Mouse (Mus musculus): Measurements from ENCODE around the gene Itgb6. TPM values are rescaled to one million over a fixed set of nuclear protein-coding genes. Genes with fewer than 3 reads are reported as not detected.
A peak's percentile ranks its signal among the peaks of the same experiment; 100 is the strongest.

The Itgb6 gene
- polyA plus RNA-seq, 1 experiment from 2014 or later: 8.6 TPM

- ATAC-seq (ENCODE audit: low FRiP score, low TSS enrichment): no peak
- no peaks in the 10 kb centered on the region for H3K4me1 ChIP-seq (replicated peaks; ENCODE audit: control insufficient read depth, insufficient read depth)
These were observed 51.2 kb downstream of the Itgb6 start for GRCm38 (mm10) chr2:60671215-60671614.

GRCm38 (mm10) chr2:60663071-60663470 lies 59.4 kb downstream of the Itgb6 start:
- no peak for TF ChIP-seq CTCF (IDR thresholded peaks at IDR 0.05; ENCODE audit: low read depth)
- no peak for TF ChIP-seq EP300 (optimal IDR thresholded peaks at IDR 0.05)
- no peaks in the 10 kb centered on the region for H3K36me3 ChIP-seq (ENCODE audit: control insufficient read depth, insufficient read depth, low read length)
- H3K9me3 ChIP-seq (ENCODE audit: control insufficient read depth, low read length): no peaks in the 10 kb centered on the region
- ATAC-seq (ENCODE audit: low FRiP score, low TSS enrichment): no peak
- H3K4me3 ChIP-seq (ENCODE audit: low read depth, low read length): no peak overlapping the region
- H3K9ac ChIP-seq (ENCODE audit: low read length): no peak overlapping the region
- no peak overlapping the region for H3K27ac ChIP-seq (replicated peaks)
- peak; percentile 22 for DNase-seq (ENCODE audit: low spot score)
- no peak overlapping the region for H3K4me2 ChIP-seq (replicated peaks; ENCODE audit: low read depth)
- no peaks in the 10 kb centered on the region for H3K27me3 ChIP-seq (ENCODE audit: control insufficient read depth, insufficient read depth, low read length)
- WGBS: 63% methylated on average over 1 of the region's 1 CpGs
- no peaks in the 10 kb centered on the region for H3K4me1 ChIP-seq (replicated peaks; ENCODE audit: control insufficient read depth, insufficient read depth)

More at GRCm38 (mm10) chr2:60671215-60671614, 51.2 kb downstream of the Itgb6 start:
- Histone ChIP-seq H3K9ac (ENCODE audit: low read length) (no peak overlapping the region), H3K36me3 (ENCODE audit: control insufficient read depth, insufficient read depth, low read length) (no peaks in the 10 kb centered on the region), H3K4me3 (ENCODE audit: low read depth, low read length) (no peak overlapping the region), H3K27ac (replicated peaks) (no peak overlapping the region), H3K27me3 (ENCODE audit: control insufficient read depth, insufficient read depth, low read length) (no peaks in the 10 kb centered on the region), H3K4me2 (replicated peaks; ENCODE audit: low read depth) (no peak overlapping the region), H3K9me3 (ENCODE audit: control insufficient read depth, low read length) (no peaks in the 10 kb centered on the region)
- DNase-seq (ENCODE audit: low spot score): peak; percentile 13
- WGBS: 86% methylated on average over 1 of the region's 1 CpGs
- TF ChIP-seq CTCF (IDR thresholded peaks at IDR 0.05; ENCODE audit: low read depth) (no peak), EP300 (optimal IDR thresholded peaks at IDR 0.05) (no peak)

GRCm38 (mm10) chr2:60659993-60660392 lies 62.5 kb downstream of the Itgb6 start:
- no peaks in the 10 kb centered on the region for H3K36me3 ChIP-seq (ENCODE audit: control insufficient read depth, insufficient read depth, low read length)
- TF ChIP-seq CTCF (IDR thresholded peaks at IDR 0.05; ENCODE audit: low read depth) (no peak), EP300 (optimal IDR thresholded peaks at IDR 0.05) (no peak)
- 70% methylated on average over 4 of the region's 4 CpGs for WGBS
- DNase-seq (ENCODE audit: low spot score): no peak
- no peak overlapping the region for H3K27ac ChIP-seq (replicated peaks)
- H3K4me1 ChIP-seq (replicated peaks; ENCODE audit: control insufficient read depth, insufficient read depth): no peaks in the 10 kb centered on the region
- no peaks in the 10 kb centered on the region for H3K27me3 ChIP-seq (ENCODE audit: control insufficient read depth, insufficient read depth, low read length)
- no peak overlapping the region for H3K4me2 ChIP-seq (replicated peaks; ENCODE audit: low read depth)
- no peak overlapping the region for H3K4me3 ChIP-seq (ENCODE audit: low read depth, low read length)
- no peak overlapping the region for H3K9ac ChIP-seq (ENCODE audit: low read length)
- H3K9me3 ChIP-seq (ENCODE audit: control insufficient read depth, low read length): no peaks in the 10 kb centered on the region
- no peak for ATAC-seq (ENCODE audit: low FRiP score, low TSS enrichment)

- no peak overlapping the region for H3K27ac ChIP-seq (replicated peaks)
- 49% methylated on average over 3 of the region's 3 CpGs for WGBS
- no peaks in the 10 kb centered on the region for H3K36me3 ChIP-seq (ENCODE audit: control insufficient read depth, insufficient read depth, low read length)
- no peak overlapping the region for H3K4me2 ChIP-seq (replicated peaks; ENCODE audit: low read depth)
- DNase-seq (ENCODE audit: low spot score) (no peak), ATAC-seq (ENCODE audit: low FRiP score, low TSS enrichment) (no peak)
- no peak overlapping the region for H3K9ac ChIP-seq (ENCODE audit: low read length)
- H3K27me3 ChIP-seq (ENCODE audit: control insufficient read depth, insufficient read depth, low read length): no peaks in the 10 kb centered on the region
- H3K4me1 ChIP-seq (replicated peaks; ENCODE audit: control insufficient read depth, insufficient read depth): no peaks in the 10 kb centered on the region
- H3K4me3 ChIP-seq (ENCODE audit: low read depth, low read length): no peak overlapping the region
- TF ChIP-seq CTCF (IDR thresholded peaks at IDR 0.05; ENCODE audit: low read depth) (no peak), EP300 (optimal IDR thresholded peaks at IDR 0.05) (no peak)
- no peaks in the 10 kb centered on the region for H3K9me3 ChIP-seq (ENCODE audit: control insufficient read depth, low read length)
These were observed 63.5 kb downstream of the Itgb6 start for GRCm38 (mm10) chr2:60658992-60659391.

- peak; percentile 43 for DNase-seq (ENCODE audit: low spot score)
- H3K4me3 ChIP-seq (ENCODE audit: low read depth, low read length): no peak overlapping the region
- no peak overlapping the region for H3K9ac ChIP-seq (ENCODE audit: low read length)
- WGBS: 46% methylated on average over 4 of the region's 4 CpGs
- no peaks in the 10 kb centered on the region for H3K4me1 ChIP-seq (replicated peaks; ENCODE audit: control insufficient read depth, insufficient read depth)
- no peak overlapping the region for H3K27ac ChIP-seq (replicated peaks)
- H3K36me3 ChIP-seq (ENCODE audit: control insufficient read depth, insufficient read depth, low read length): no peaks in the 10 kb centered on the region
- no peak for TF ChIP-seq CTCF (IDR thresholded peaks at IDR 0.05; ENCODE audit: low read depth)
- TF ChIP-seq EP300 (optimal IDR thresholded peaks at IDR 0.05): no peak
- no peaks in the 10 kb centered on the region for H3K9me3 ChIP-seq (ENCODE audit: control insufficient read depth, low read length)
- no peaks in the 10 kb centered on the region for H3K27me3 ChIP-seq (ENCODE audit: control insufficient read depth, insufficient read depth, low read length)
- H3K4me2 ChIP-seq (replicated peaks; ENCODE audit: low read depth): no peak overlapping the region
- peak; percentile 96 for ATAC-seq (ENCODE audit: low FRiP score, low TSS enrichment)
These were observed 67.6 kb downstream of the Itgb6 start for GRCm38 (mm10) chr2:60654828-60655227.

GRCm38 (mm10) chr2:60650155-60650554 lies 72.3 kb downstream of the Itgb6 start:
- Histone ChIP-seq H3K4me3 (ENCODE audit: low read depth, low read length) (no peak overlapping the region), H3K9ac (ENCODE audit: low read length) (no peak overlapping the region), H3K27ac (replicated peaks) (no peak overlapping the region), H3K9me3 (ENCODE audit: control insufficient read depth, low read length) (no peaks in the 10 kb centered on the region), H3K4me1 (replicated peaks; ENCODE audit: control insufficient read depth, insufficient read depth) (no peaks in the 10 kb centered on the region), H3K27me3 (ENCODE audit: control insufficient read depth, insufficient read depth, low read length) (no peaks in the 10 kb centered on the region), H3K36me3 (ENCODE audit: control insufficient read depth, insufficient read depth, low read length) (no peaks in the 10 kb centered on the region), H3K4me2 (replicated peaks; ENCODE audit: low read depth) (no peak overlapping the region)
- TF ChIP-seq EP300 (optimal IDR thresholded peaks at IDR 0.05) (no peak), CTCF (IDR thresholded peaks at IDR 0.05; ENCODE audit: low read depth) (no peak)
- ATAC-seq (ENCODE audit: low FRiP score, low TSS enrichment) (no peak), DNase-seq (ENCODE audit: low spot score) (no peak)
- WGBS: 93% methylated on average over 5 of the region's 5 CpGs
